Mouse (Mus musculus) T-cell, adult 66 days (primary cell): Measurements from ENCODE around the gene Nrsn2. TPM values are rescaled to one million over a fixed set of nuclear protein-coding genes. Genes with fewer than 3 reads are reported as not detected.

Experiments used
- total RNA-seq, 2 experiments: library from RNA; stranded (reverse); gene quantifications; 3 replicates in 1 of 2; 4 replicates in 1 of 2; pipeline ENCODE4 v1.2.4; 2023

The Nrsn2 gene
- total RNA-seq: not detected

DNA sequence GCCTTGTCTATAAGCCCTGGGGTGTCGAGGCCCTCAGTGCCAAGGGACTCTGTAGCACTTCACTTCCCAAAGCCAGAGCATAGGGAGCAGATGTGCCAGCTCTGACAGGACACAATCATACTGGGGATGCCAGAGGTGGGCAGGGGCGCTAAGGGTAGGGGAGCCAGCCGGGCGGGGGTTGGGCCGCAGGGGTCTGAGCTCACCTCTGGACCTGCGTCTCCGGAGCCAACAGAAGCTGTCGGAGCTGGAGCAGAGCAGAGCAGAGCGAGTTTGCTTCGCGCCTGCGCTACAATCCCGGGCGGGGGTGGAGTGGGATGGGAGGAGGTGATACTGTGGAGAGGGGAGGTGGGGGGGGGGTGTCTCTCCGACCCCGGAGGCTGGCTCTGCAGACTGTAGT is at the start of gene Nrsn2:
Gene Nrsn2, minus strand, starts transcription at position 294 of the 397 bp plus-strand sequence.

DNA sequence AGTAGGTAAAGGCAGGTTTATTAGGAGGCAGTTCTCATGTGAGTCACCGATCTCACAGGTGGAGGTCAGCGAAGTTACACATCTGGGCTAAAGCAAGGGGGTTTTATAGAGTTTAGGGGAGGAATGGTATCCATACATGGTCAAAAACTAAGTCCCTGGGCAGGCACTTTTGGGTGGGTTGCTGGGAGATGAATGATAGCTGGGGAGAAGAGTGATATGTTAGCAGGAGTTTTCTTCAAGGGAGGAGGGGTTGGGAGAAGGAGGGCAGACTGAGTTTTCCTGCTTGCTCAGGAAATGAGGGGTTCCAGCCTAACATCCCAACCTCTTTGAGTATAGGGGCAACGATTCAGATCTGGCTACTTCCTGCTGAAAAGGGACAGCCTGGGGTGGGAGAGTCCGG is 38.8 kb upstream of the Nrsn2 start, which contains the start of gene 6820408C15Rik:
Gene 6820408C15Rik, plus strand, starts transcription at position 301 of the 400 bp plus-strand sequence.

DNA sequence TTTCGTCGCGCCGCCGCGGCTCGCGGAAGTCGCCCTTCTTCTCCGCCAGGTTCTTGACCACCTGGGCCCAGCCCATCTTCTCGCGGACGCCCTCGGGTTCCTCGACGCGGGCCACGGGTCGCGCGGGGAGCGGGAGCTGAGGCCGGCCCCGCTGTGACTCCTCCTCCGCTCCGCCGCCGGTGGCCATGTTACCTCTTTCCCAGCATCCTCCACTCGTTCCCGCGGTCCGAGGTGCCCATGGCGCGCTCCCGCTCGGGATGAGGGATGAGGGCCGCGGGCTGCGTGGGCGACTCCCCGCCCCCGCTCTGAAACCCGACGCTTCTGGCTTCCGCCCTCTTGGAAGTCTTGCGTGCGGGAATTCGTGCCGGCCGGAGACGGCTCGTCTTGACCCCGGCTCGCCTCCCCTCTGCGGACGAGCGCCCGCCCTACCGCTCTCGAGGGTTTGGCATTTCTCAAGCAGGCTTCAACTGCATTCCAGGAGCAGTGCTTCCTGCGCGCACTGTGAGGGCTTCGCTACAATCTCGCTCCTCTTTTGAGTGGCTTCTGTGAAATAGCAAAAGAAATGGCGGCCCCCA is 38.2 kb upstream of the Nrsn2 start, which contains the start of gene Zcchc3:
Gene Zcchc3, minus strand, starts transcription at position 437 of the 575 bp plus-strand sequence.

DNA sequence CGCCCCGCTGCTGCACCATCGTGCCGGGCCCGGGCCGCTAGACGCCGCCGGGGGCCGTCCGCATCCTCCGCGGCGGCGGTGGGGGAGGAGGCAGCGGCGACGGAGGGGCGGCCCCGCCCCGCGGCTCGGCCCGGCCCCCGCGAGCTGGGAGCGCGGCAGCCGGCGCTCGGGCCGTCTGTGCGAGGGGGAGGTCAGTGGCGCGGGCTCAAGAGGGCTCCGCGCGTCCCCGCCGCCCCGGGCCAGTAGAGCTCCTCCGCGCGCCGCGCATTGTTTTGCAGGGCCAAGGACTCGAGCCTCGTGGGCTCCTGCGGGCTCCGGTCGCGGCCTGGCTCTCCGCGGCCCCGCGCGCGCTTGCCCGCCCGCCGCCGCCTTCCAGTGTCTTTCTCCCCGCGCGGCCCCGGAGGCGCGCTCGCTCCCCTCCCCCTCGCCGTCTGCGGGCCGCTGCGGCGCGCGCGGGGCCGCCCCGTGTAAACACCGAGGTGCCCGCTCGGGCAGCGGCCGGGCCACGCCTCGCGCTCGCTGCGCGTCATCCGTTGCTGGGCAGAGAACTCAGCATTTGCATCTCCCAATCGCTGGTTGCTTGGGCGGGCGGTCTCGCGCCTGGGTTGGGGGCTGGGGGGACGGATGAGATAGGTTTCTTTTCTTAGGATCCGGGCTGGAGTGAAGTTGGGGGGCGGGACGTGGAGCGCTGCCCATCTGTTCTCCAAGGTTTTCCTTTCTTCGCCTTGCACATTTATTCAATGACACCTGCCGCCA is 21.4 kb upstream of the Nrsn2 start, which contains the start of gene Sox12:
Gene Sox12, minus strand, starts transcription at position 384 of the 756 bp plus-strand sequence.

DNA sequence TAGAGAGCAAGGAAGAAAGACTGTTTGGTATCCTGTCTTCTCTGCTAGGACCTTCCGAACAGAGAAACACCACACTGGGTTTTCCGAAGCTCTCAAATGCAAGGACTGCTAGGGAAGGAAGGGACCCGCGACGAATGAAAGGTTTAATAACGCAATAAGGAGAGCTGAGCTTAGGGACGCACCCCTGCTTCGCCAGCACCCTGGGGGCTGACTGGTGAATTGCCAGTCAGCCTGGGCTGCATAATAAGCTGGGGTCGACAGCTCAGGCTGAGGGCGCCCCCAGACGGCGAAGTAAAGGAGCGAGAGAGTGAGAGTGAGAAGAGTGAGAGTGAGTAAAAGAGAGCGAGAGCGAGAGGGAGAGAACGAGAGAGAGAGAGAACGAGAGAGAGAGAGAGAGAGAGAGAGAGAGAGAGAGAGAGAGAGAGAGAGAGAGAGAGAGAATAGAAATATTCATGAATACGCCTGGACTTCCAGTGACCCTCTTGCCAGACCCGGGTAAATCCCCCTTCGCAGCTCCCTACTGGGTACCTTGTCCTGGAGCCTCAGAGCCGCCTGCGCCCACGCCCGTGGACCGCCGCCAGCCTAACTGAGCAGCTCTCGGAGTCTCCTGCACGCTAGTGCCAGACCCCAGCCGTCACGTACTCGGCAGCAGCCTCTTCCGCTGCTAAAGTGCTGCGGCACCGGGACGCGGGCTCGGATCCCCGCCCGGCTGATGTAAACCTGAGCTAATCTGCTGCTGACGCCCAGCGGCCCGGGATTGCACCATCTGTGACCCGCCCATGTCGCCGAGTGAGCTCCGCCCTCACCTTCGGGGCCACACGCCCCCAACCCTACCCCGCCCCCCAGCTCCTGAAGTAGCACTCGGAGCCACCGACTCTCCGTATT is 32.9 kb downstream of the Nrsn2 start, which contains the start of gene Trib3:
Gene Trib3, minus strand, starts transcription at position 704 of the 885 bp plus-strand sequence.

DNA sequence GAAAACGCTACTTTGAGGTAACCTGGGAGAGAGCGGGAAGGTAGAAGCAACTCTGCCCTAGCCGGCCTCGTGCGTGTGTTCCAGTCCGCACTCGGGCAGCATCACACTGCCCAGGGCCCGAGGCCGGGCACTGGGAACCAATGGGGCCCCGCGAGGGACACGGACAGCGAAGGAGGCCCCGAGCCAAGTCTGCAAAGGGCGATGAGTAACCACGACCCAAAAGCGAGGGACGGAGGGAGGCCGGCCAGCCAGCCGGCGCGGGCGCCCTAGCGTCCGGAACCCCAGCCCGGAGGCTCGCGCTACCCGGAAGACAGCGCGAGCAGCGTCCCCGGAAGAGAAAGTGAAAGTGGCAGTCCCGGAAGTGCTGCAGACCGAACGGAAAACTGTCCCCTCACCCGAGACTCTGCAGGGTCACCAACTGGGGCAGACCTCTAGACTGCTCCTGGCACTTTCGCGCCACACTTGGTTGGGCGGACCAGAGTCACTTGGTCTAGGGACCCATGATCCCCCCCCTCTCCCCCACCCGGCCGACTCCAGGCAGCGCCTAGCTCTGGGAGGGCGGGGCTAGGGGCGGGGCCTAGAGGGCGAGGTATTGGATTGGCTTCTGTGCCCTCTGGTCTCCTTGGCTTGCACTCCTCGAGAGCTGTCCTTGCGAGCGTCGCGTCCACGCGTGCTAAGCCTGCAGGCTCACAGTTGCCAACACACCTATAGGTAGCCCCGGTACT is 44.2 kb downstream of the Nrsn2 start, which contains the start of gene Rbck1:
Gene Rbck1, minus strand, starts transcription at position 553 of the 725 bp plus-strand sequence.

Other genes starting within 250 kb of the Nrsn2 start
- not detected for gene Tcf15, start 233.1 kb downstream of the Nrsn2 start, total RNA-seq
- gene Csnk2a1, start 149.8 kb downstream of the Nrsn2 start, total RNA-seq: 100 to 1,000 TPM; 126 to 130 TPM
- gene Tbc1d20, start 82.8 kb downstream of the Nrsn2 start, total RNA-seq: 10 to 100 TPM; 62.4 to 64.2 TPM
- gene Rbck1, start 44.0 kb downstream of the Nrsn2 start, total RNA-seq: 100 to 1,000 TPM; 263 to 264 TPM
- 10 to 100 TPM; 13.8 to 16.6 TPM for gene Trib3, start 32.6 kb downstream of the Nrsn2 start, total RNA-seq
- gene Sox12, start 21.4 kb upstream of the Nrsn2 start, total RNA-seq: under 1 TPM; 0.62 to 0.64 TPM
- 1 to 10 TPM; 2.0 to 2.3 TPM for gene Zcchc3, start 38.4 kb upstream of the Nrsn2 start, total RNA-seq
- under 1 TPM in 1 of 2 experiments, not detected in 1; 0.38 TPM for gene 6820408C15Rik, start 38.9 kb upstream of the Nrsn2 start, total RNA-seq
- gene Defb23, start 88.0 kb upstream of the Nrsn2 start, total RNA-seq: not detected
- not detected for gene Defb20, start 100.4 kb upstream of the Nrsn2 start, total RNA-seq
- not detected for gene Defb22, start 113.5 kb upstream of the Nrsn2 start, total RNA-seq
- gene Defb26, start 135.1 kb upstream of the Nrsn2 start, total RNA-seq: not detected
- gene Defb28, start 141.6 kb upstream of the Nrsn2 start, total RNA-seq: not detected
- gene Defb29, start 163.5 kb upstream of the Nrsn2 start, total RNA-seq: not detected
- not detected for gene Gm17416, start 192.7 kb upstream of the Nrsn2 start, total RNA-seq
- gene Defb21, start 196.1 kb upstream of the Nrsn2 start, total RNA-seq: not detected
- gene Defb19, start 203.7 kb upstream of the Nrsn2 start, total RNA-seq: not detected
- not detected for gene Defb45, start 222.8 kb upstream of the Nrsn2 start, total RNA-seq
- not detected for gene Defb36, start 227.7 kb upstream of the Nrsn2 start, total RNA-seq
- gene Defb25, start 246.4 kb upstream of the Nrsn2 start, total RNA-seq: not detected